Mouse (Mus musculus) MEL (cell line): Measurements from ENCODE around the gene Lbx1. TPM values are rescaled to one million over a fixed set of nuclear protein-coding genes. Genes with fewer than 3 reads are reported as not detected.

Source experiments
- DNase-seq: peaks from one replicate; pipeline ENCODE4 v3.0.0; 2011; ENCODE audit warnings: low read depth, low spot score
- H3K27ac ChIP-seq: 2 replicates; pipeline ENCODE4 v1.5.1; 2012; ENCODE audit warnings: low read depth, mild to moderate bottlenecking, control low read depth, low read length, moderate library complexity; ENCODE audit not compliant: control insufficient read depth
- H3K27me3 ChIP-seq, 2 experiments: fragments of 150-350 bp in 1 of 2; sonication (generic) in 1 of 2; 2 replicates each; pipeline ENCODE4 v1.6.1; 2012; ENCODE audit warnings: low read length in 2 of 2, mild to moderate bottlenecking in 2 of 2, improper control_type of control experiment in 1 of 2, moderate library complexity in 1 of 2; ENCODE audit not compliant: insufficient read depth in 2 of 2, control insufficient read depth in 1 of 2
- H3K36me3 ChIP-seq, 2 experiments: 2 replicates each; pipeline ENCODE4 v1.6.1; 2012 to 2014; ENCODE audit warnings: low read length in 2 of 2, improper control_type of control experiment in 1 of 2, inconsistent platforms in 1 of 2, mild to moderate bottlenecking in 1 of 2; ENCODE audit not compliant: insufficient read depth in 2 of 2, control insufficient read depth in 1 of 2
- H3K4me1 ChIP-seq, 2 experiments: fragments of 150-350 bp in 1 of 2; sonication (generic) in 1 of 2; 2 replicates each; pipeline ENCODE4 v1.6.1; 2012; ENCODE audit warnings: low read length in 2 of 2, improper control_type of control experiment in 1 of 2, mild to moderate bottlenecking in 1 of 2; ENCODE audit not compliant: insufficient read depth in 2 of 2, control insufficient read depth in 1 of 2
- H3K4me3 ChIP-seq, 2 experiments: fragments of 150-350 bp in 1 of 2; sonication (generic) in 1 of 2; 2 replicates each; pipeline ENCODE4 v1.5.1; 2012; ENCODE audit warnings: low read depth in 2 of 2, low read length in 2 of 2, mild to moderate bottlenecking in 2 of 2, moderate library complexity in 2 of 2, control low read depth in 1 of 2, improper control_type of control experiment in 1 of 2; ENCODE audit not compliant: control insufficient read depth in 1 of 2, insufficient read depth in 1 of 2
- H3K79me2 ChIP-seq: 2 replicates; pipeline ENCODE4 v1.6.1; 2012; ENCODE audit warnings: mild to moderate bottlenecking, low read length, moderate library complexity; ENCODE audit not compliant: control insufficient read depth, poor library complexity, insufficient read depth
- H3K9ac ChIP-seq: 2 replicates; pipeline ENCODE4 v1.6.1; 2012; ENCODE audit warnings: low read depth, mild to moderate bottlenecking, control low read depth, low read length, moderate library complexity; ENCODE audit not compliant: control insufficient read depth, poor library complexity, severe bottlenecking
- H3K9me3 ChIP-seq: fragments of 150-350 bp; sonication (generic); replicated peaks from 2 replicates; pipeline ENCODE4 v1.6.1; 2012; ENCODE audit warnings: mild to moderate bottlenecking, low read length, improper control_type of control experiment, moderate library complexity; ENCODE audit not compliant: insufficient read depth
- BHLHE40 ChIP-seq: IDR thresholded peaks from 2 replicates; pipeline ENCODE4 v1.6.1; 2012; ENCODE audit warnings: low read depth, mild to moderate bottlenecking, inconsistent platforms, low read length, improper control_type of control experiment, borderline replicate concordance
- CHD1 ChIP-seq: IDR thresholded peaks from 2 replicates; pipeline ENCODE4 v1.6.1; 2012; ENCODE audit warnings: low read depth, mild to moderate bottlenecking, inconsistent platforms, low read length, improper control_type of control experiment
- CHD2 ChIP-seq: IDR thresholded peaks from 2 replicates; pipeline ENCODE4 v1.6.1; 2011; ENCODE audit warnings: low read length, improper control_type of control experiment
- ELF1 ChIP-seq: IDR thresholded peaks from 2 replicates; pipeline ENCODE4 v1.6.1; 2014; ENCODE audit warnings: low read depth, mild to moderate bottlenecking, inconsistent platforms, low read length, improper control_type of control experiment, moderate library complexity
- EP300 ChIP-seq, 2 experiments: IDR thresholded peaks; 2 replicates each; pipeline ENCODE4 v1.6.1; 2011; ENCODE audit warnings: improper control_type of control experiment in 2 of 2, low read length in 2 of 2, low read depth in 1 of 2, mild to moderate bottlenecking in 1 of 2
- GATA1 ChIP-seq: IDR thresholded peaks from 2 replicates; pipeline ENCODE4 v1.6.1; 2011; ENCODE audit warnings: low read depth, low read length, improper control_type of control experiment
- HCFC1 ChIP-seq: IDR thresholded peaks from 2 replicates; pipeline ENCODE4 v1.6.1; 2012; ENCODE audit warnings: low read depth, mild to moderate bottlenecking, inconsistent platforms, low read length, improper control_type of control experiment, moderate library complexity
- KAT2A ChIP-seq: conservative IDR thresholded peaks from 2 replicates; pipeline ENCODE4 v1.6.1; 2012; ENCODE audit warnings: low read depth, low read length, improper control_type of control experiment, inconsistent platforms
- MAFK ChIP-seq: IDR thresholded peaks from 2 replicates; pipeline ENCODE4 v1.6.1; 2011; ENCODE audit warnings: low read depth, mild to moderate bottlenecking, low read length, improper control_type of control experiment, borderline replicate concordance
- MAX ChIP-seq: IDR thresholded peaks from 2 replicates; pipeline ENCODE4 v1.6.1; 2011; ENCODE audit warnings: low read length, improper control_type of control experiment
- MAZ ChIP-seq: IDR thresholded peaks from 2 replicates; pipeline ENCODE4 v1.6.1; 2012; ENCODE audit warnings: low read depth, mild to moderate bottlenecking, inconsistent platforms, low read length, improper control_type of control experiment
- MXI1 ChIP-seq: IDR thresholded peaks from 2 replicates; pipeline ENCODE4 v1.6.1; 2011; ENCODE audit warnings: mild to moderate bottlenecking, low read depth, low read length, improper control_type of control experiment
- MYC ChIP-seq: IDR thresholded peaks from 2 replicates; pipeline ENCODE4 v1.6.1; 2011; ENCODE audit warnings: low read depth, mild to moderate bottlenecking, low read length, improper control_type of control experiment, moderate library complexity
- NELFE ChIP-seq: IDR thresholded peaks from 2 replicates; pipeline ENCODE4 v1.6.1; 2011; ENCODE audit warnings: low read depth, low read length, improper control_type of control experiment
- NRF1 ChIP-seq: IDR thresholded peaks from 2 replicates; pipeline ENCODE4 v1.6.1; 2014; ENCODE audit warnings: low read depth, mild to moderate bottlenecking, inconsistent platforms, low read length, improper control_type of control experiment, moderate library complexity; ENCODE audit not compliant: poor library complexity, insufficient read depth, severe bottlenecking
- POLR2AphosphoS2 ChIP-seq: IDR thresholded peaks from 2 replicates; pipeline ENCODE4 v1.6.1; 2011; ENCODE audit warnings: low read length, improper control_type of control experiment
- POLR2AphosphoS5 ChIP-seq: IDR thresholded peaks from 2 replicates; pipeline ENCODE4 v1.6.1; 2012; ENCODE audit warnings: low read depth, borderline replicate concordance, mild to moderate bottlenecking, inconsistent platforms, low read length, moderate library complexity, mixed read lengths
- SIN3A ChIP-seq: IDR thresholded peaks from 2 replicates; pipeline ENCODE4 v1.6.1; 2012; ENCODE audit warnings: low read length, improper control_type of control experiment, inconsistent platforms
- SMC3 ChIP-seq: IDR thresholded peaks from 2 replicates; pipeline ENCODE4 v1.6.1; 2011; ENCODE audit warnings: low read depth, low read length, improper control_type of control experiment
- UBTF ChIP-seq: IDR thresholded peaks from 2 replicates; pipeline ENCODE4 v1.6.1; 2012; ENCODE audit warnings: low read depth, mild to moderate bottlenecking, inconsistent platforms, low read length, improper control_type of control experiment, moderate library complexity, borderline replicate concordance; ENCODE audit not compliant: insufficient read depth
- USF2 ChIP-seq, 2 experiments: IDR thresholded peaks; 2 replicates each; pipeline ENCODE4 v1.6.1; 2011 to 2012; ENCODE audit warnings: improper control_type of control experiment in 2 of 2, low read length in 2 of 2, borderline replicate concordance in 1 of 2, inconsistent platforms in 1 of 2, low read depth in 1 of 2, mild to moderate bottlenecking in 1 of 2; ENCODE audit not compliant: insufficient read depth in 1 of 2
- ZMIZ1 ChIP-seq: IDR thresholded peaks from 2 replicates; pipeline ENCODE4 v1.6.1; 2012; ENCODE audit warnings: low read depth, mild to moderate bottlenecking, inconsistent platforms, low read length, improper control_type of control experiment, moderate library complexity
- polyA plus RNA-seq, 2 experiments: library from polyadenylated mRNA; stranded (reverse) in 1 of 2; unstranded in 1 of 2; fragments of >175 nt in 1 of 2; fragments of >200 nt in 1 of 2; gene quantifications; 2 replicates each; pipeline versions ENCODE4 v1.2.1 to v1.2.4; 2012; ENCODE audit warnings: low replicate concordance in 2 of 2, low read depth in 1 of 2; ENCODE audit not compliant: insufficient read length in 2 of 2, insufficient read depth in 1 of 2, missing spikeins in 1 of 2
- total RNA-seq: library from RNA; depleted of rRNA; stranded (reverse); fragments of 300-350 nt; gene quantifications from 2 replicates; pipeline ENCODE4 v1.2.3, GENCODE M21; 2012

The Lbx1 gene
- total and polyA plus RNA-seq, 3 experiments = not detected

DNA sequence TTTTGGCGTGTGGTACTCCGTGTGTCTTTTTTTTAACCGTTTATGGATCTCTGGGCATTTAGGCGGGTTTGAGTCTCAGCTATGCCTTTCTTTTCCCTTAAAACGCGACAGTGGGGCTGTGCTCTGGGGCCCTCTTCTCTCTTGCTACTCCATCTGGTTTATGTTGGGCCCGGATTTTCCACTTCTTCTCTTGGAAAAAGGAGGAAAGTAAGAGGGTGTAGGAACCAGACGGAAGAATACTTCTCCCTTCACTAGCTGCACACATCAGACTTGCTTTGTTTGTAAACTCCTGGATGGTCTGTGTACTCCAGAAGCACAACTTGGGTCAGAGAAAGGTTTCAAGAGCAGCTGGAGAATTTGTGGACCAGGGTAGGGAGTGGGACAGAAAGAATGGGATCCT lies 1.5 kb upstream of the Lbx1 start:
- Histone ChIP-seq H3K9ac (no peak overlapping the region), H3K9me3 (no peaks in the 10 kb centered on the region), H3K36me3 (no peaks in the 10 kb centered on the region), H3K4me1 (no peaks in the 10 kb centered on the region), H3K27me3 (peaks cover 0 to 4% of the 10 kb centered on the region in 2 experiments; a peak in 2 of 4 replicates), H3K4me3 (no peak overlapping the region), H3K79me2 (no peaks in the 10 kb centered on the region), H3K27ac (no peak overlapping the region)
- TF ChIP-seq CHD2 (no peak), POLR2AphosphoS2 (no peak), POLR2AphosphoS5 (no peak), USF2 (IDR thresholded peaks at IDR 0.05; ENCODE audit: borderline replicate concordance in 1 of 2, insufficient read depth in 1 of 2, low read depth in 1 of 2, low read length in 2 of 2) (no peak), NRF1 (no peak), ELF1 (no peak), UBTF (no peak), EP300 (IDR thresholded peaks at IDR 0.05; ENCODE audit: low read depth in 1 of 2, low read length in 2 of 2) (no peak), SMC3 (no peak), MYC (no peak), CHD1 (no peak), ZMIZ1 (no peak), MAFK (no peak), MXI1 (no peak), GATA1 (no peak)
- DNase-seq = no peak

GRCm38 (mm10) chr19:45236363-45236942 lies 841 bp upstream of the Lbx1 start:
- H3K79me2 ChIP-seq = no peaks in the 10 kb centered on the region
- no peak overlapping the region for H3K27ac ChIP-seq
- no peaks in the 10 kb centered on the region for H3K36me3 ChIP-seq
- H3K9ac ChIP-seq = no peak overlapping the region
- H3K9me3 ChIP-seq = no peaks in the 10 kb centered on the region
- TF ChIP-seq SIN3A = no peak
- no peak for TF ChIP-seq NELFE
- TF ChIP-seq MXI1 = no peak
- no peak for TF ChIP-seq KAT2A
- TF ChIP-seq CHD2 = no peak
- no peak for TF ChIP-seq EP300 (IDR thresholded peaks at IDR 0.05; ENCODE audit: low read depth in 1 of 2, low read length in 2 of 2)
- no peak for TF ChIP-seq MYC
- TF ChIP-seq USF2 (IDR thresholded peaks at IDR 0.05; ENCODE audit: borderline replicate concordance in 1 of 2, insufficient read depth in 1 of 2, low read depth in 1 of 2, low read length in 2 of 2) = no peak
- TF ChIP-seq HCFC1 = no peak
- TF ChIP-seq MAX = no peak
- no peak for TF ChIP-seq MAZ
- no peak for TF ChIP-seq ELF1
- TF ChIP-seq BHLHE40 = no peak
- H3K4me1 ChIP-seq = no peaks in the 10 kb centered on the region
- no peak for DNase-seq
- H3K27me3 ChIP-seq = peaks cover 0 to 2% of the 10 kb centered on the region in 2 experiments; a peak in 2 of 4 replicates
- no peak overlapping the region for H3K4me3 ChIP-seq
